Mouse (Mus musculus) embryonic facial prominence, embryonic 14.5 days (tissue): ENCODE measurements at regions not wholly inside any gene's neighbourhood (a gene's known extent, or its start where the extent isn't known, plus 50 kb on each side); places are given as distances from the start of the nearest gene placed in this dataset.
A peak's percentile ranks its signal among the peaks of the same experiment; 100 is the strongest.

Experiments used
- ATAC-seq: fragments of 200-750 bp; cut with Nextera tagmentation; 2 replicates; pipeline ENCODE4 v1.8.0; 2017; ENCODE audit warnings: low read depth, moderate number of reproducible peaks, moderate TSS enrichment
- DNase-seq: peaks from one replicate; pipeline ENCODE4 v3.0.0-alpha.2; 2015; ENCODE audit warnings: low spot score
- H3K27ac ChIP-seq: fragments of 300-500 bp; sonication (generic); replicated peaks from 2 replicates; pipeline ENCODE4 v1.5.1; 2014; ENCODE audit warnings: low read depth, mild to moderate bottlenecking, low read length, moderate library complexity
- H3K27me3 ChIP-seq: fragments of 300-500 bp; sonication (generic); replicated peaks from 2 replicates; pipeline ENCODE4 v1.6.1; 2014; ENCODE audit warnings: low read length; ENCODE audit not compliant: control insufficient read depth, insufficient read depth
- H3K36me3 ChIP-seq: fragments of 300-500 bp; sonication (generic); 2 replicates; pipeline ENCODE4 v1.6.1; 2014; ENCODE audit warnings: low read length, mixed read lengths; ENCODE audit not compliant: control insufficient read depth, insufficient read depth
- H3K4me1 ChIP-seq: fragments of 300-500 bp; sonication (generic); 2 replicates; pipeline ENCODE4 v1.6.1; 2014; ENCODE audit warnings: antibody characterized with exemption, low read length; ENCODE audit not compliant: control insufficient read depth, insufficient read depth
- H3K4me2 ChIP-seq: fragments of 300-500 bp; sonication (generic); 2 replicates; pipeline ENCODE4 v1.6.1; 2014; ENCODE audit warnings: low read depth, mild to moderate bottlenecking, low read length, moderate library complexity, mixed read lengths
- H3K4me3 ChIP-seq: fragments of 300-500 bp; sonication (generic); 2 replicates; pipeline ENCODE4 v1.5.1; 2014; ENCODE audit warnings: low read depth, mild to moderate bottlenecking, low read length
- H3K9ac ChIP-seq: fragments of 300-500 bp; sonication (generic); 2 replicates; pipeline ENCODE4 v1.6.1; 2014; ENCODE audit warnings: low read depth, mild to moderate bottlenecking, low read length, moderate library complexity, mixed read lengths
- H3K9me3 ChIP-seq: fragments of 300-500 bp; sonication (generic); 2 replicates; pipeline ENCODE4 v1.6.1; 2016; ENCODE audit warnings: low read length; ENCODE audit not compliant: control insufficient read depth
- WGBS: fragments of 180-500 bp; shearing (Covaris S2); extraction: QIAGEN DNeasy Blood & Tissue Kit; methylation state at CpG from one replicate; pipeline ENCODE4 v1.1.7; 2014; 5-methylcytosine and 5-hydroxymethylcytosine counted together

GRCm38 (mm10) chr10:117552049-117552652 is 77.1 kb upstream of the Cpm start:
- Histone ChIP-seq H3K9me3 (no peaks in the 10 kb centered on the region), H3K4me2 (no peak overlapping the region), H3K4me3 (no peak overlapping the region), H3K9ac (no peak overlapping the region), H3K36me3 (no peaks in the 10 kb centered on the region), H3K27me3 (no peaks in the 10 kb centered on the region), H3K27ac (no peak overlapping the region), H3K4me1 (peaks cover 6% of the 10 kb centered on the region; the same call in 1 of the 2 replicates)
- WGBS: 88% methylated on average over 9 of the region's 9 CpGs
- ATAC-seq: no peak
- no peak for DNase-seq

- Histone ChIP-seq H3K4me2 (no peak overlapping the region), H3K4me3 (no peak overlapping the region), H3K27me3 (no peaks in the 10 kb centered on the region), H3K4me1 (peaks cover 6% of the 10 kb centered on the region; the same call in 1 of the 2 replicates), H3K27ac (no peak overlapping the region), H3K9ac (no peak overlapping the region), H3K36me3 (no peaks in the 10 kb centered on the region), H3K9me3 (no peaks in the 10 kb centered on the region)
- WGBS: 86% methylated on average over 13 of the region's 13 CpGs
- ATAC-seq (no peak), DNase-seq (no peak)
These were observed 77.9 kb upstream of the Cpm start for GRCm38 (mm10) chr10:117551234-117552048.

DNA sequence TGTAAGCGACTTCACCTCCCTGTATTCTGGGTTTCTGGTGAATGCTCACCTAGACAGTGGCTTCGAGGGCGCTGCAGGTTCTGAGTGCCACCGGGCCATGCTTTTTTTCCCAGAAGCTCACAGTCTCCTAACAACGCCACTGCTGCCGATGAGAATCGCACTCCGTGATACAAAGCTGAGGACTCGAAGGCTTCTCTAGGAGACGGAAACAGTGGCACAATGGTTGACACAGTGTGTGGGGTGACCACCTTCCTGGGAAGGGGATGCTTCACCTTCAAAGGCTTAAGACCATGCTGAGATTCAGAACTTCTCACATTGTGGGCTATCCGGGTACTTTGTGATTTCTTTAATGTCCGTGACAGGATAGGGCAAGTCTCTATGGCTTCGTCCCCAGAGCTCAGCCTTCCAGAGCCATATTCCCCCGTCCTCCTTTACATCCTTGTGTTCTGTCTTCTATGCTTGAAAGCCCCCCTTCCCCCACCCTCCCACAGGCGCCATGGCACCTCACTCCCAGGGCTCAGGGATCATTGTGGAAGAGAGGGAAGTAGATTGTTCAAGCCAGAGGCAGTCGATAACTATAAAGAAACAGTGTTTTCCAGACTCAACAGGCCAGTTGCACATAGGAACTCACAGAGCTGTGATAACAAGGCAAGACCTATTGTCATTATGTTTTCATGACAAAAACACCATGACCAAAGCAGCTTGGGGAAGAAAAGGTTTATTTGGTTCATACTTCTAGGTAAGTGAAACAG is 79.3 kb upstream of the Cpm start:
- 93% methylated on average over 16 of the region's 16 CpGs for WGBS
- no peak for ATAC-seq

DNA sequence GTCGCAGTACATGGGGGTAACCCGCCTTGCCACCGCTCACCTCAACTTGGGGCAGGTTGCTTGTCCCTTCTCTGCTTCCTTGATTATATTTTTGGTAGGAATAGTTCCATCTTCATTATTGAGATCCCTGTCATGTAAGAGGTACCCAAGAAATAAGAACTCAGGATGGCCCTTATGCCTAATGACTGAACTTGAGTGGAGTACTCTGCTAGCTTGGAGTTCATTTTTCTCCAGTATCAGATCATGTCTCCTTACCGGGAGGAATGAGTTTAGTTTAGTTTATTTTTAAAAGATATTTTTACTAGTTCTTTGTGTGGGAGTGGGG is 79.8 kb upstream of the Cpm start:
- Histone ChIP-seq H3K4me2 (no peak overlapping the region), H3K4me3 (no peak overlapping the region), H3K9me3 (no peaks in the 10 kb centered on the region), H3K27me3 (no peaks in the 10 kb centered on the region), H3K36me3 (no peaks in the 10 kb centered on the region), H3K4me1 (peaks cover 6% of the 10 kb centered on the region; the same call in 1 of the 2 replicates), H3K27ac (no peak overlapping the region), H3K9ac (no peak overlapping the region)
- 90% methylated on average over 4 of the region's 4 CpGs for WGBS
- DNase-seq (no peak), ATAC-seq (no peak)

More for the DNA sequence above, 79.3 kb upstream of the Cpm start:
- no peak overlapping the region for H3K4me3 ChIP-seq
- H3K27ac ChIP-seq: no peak overlapping the region
- H3K36me3 ChIP-seq: no peaks in the 10 kb centered on the region
- H3K9ac ChIP-seq: no peak overlapping the region
- H3K4me1 ChIP-seq: peaks cover 6% of the 10 kb centered on the region; the same call in 1 of the 2 replicates
- H3K9me3 ChIP-seq: no peaks in the 10 kb centered on the region
- no peak overlapping the region for H3K4me2 ChIP-seq
- no peaks in the 10 kb centered on the region for H3K27me3 ChIP-seq
- DNase-seq: no peak

DNA sequence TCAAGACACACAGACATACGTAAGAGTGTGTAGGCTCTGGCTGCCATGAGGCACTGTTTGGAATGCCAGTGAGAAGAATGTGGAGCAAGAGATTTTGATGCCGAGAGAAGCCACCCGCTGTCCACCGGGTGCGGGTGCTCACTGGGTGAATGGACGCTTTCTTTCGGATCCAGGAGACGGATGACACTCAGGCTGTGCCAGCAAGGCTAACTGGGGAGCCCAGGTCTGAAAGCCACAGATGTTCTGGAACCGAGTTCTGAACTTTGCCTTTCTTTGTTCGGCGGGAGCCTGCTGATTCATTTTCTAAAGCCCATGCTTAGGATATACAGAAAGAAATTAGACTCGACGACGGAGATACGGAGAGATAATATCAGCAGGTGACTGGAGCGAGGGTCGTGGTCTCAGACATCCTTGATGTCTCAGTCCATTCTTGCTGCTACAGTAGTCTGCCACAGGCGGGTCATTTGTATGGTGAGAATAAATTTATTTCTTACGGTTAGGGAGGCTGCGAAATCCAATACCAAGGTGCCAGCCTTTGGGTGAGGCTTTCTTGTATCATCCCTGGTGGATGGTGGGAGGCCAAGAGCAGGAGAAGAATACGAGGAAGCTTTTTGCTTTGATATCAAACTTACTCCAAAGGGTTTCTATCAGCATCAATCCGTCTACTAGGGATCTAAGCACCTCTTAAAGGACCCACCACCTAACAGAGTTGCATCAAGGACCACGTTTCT is 80.4 kb upstream of the Cpm start:
- 89% methylated on average over 23 of the region's 23 CpGs for WGBS
- no peak for ATAC-seq
- Histone ChIP-seq H3K9ac (no peak overlapping the region), H3K27me3 (no peaks in the 10 kb centered on the region), H3K4me2 (no peak overlapping the region), H3K36me3 (no peaks in the 10 kb centered on the region), H3K4me3 (no peak overlapping the region), H3K4me1 (peaks cover 6% of the 10 kb centered on the region; the same call in 1 of the 2 replicates), H3K9me3 (no peaks in the 10 kb centered on the region), H3K27ac (no peak overlapping the region)
- no peak for DNase-seq

DNA sequence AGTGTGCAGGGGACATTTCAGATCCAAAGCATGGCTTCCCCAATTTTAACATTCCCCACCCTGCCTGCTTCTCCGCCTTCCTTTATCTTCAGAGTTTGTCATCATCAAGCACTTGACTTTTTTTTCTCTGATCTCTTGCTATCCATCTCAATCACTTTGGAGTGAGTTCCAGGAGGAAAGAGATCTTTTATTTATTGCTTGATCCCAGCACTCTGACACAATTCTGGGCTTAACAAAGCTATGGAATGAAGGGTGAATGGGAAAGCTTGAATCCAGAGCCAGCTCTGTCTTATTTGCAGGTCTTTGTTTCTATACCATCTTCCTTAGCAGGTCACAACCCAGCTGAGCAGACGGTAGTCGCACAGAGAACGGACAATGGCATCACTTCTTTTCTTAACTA is 81.0 kb upstream of the Cpm start:
- ATAC-seq (no peak), DNase-seq (no peak)
- H3K9me3 ChIP-seq: no peaks in the 10 kb centered on the region
- no peak overlapping the region for H3K4me3 ChIP-seq
- 93% methylated on average over 4 of the region's 4 CpGs for WGBS
- no peaks in the 10 kb centered on the region for H3K36me3 ChIP-seq
- H3K9ac ChIP-seq: no peak overlapping the region
- no peaks in the 10 kb centered on the region for H3K27me3 ChIP-seq
- H3K27ac ChIP-seq: no peak overlapping the region
- no peak overlapping the region for H3K4me2 ChIP-seq
- peaks cover 6% of the 10 kb centered on the region; the same call in 1 of the 2 replicates for H3K4me1 ChIP-seq

DNA sequence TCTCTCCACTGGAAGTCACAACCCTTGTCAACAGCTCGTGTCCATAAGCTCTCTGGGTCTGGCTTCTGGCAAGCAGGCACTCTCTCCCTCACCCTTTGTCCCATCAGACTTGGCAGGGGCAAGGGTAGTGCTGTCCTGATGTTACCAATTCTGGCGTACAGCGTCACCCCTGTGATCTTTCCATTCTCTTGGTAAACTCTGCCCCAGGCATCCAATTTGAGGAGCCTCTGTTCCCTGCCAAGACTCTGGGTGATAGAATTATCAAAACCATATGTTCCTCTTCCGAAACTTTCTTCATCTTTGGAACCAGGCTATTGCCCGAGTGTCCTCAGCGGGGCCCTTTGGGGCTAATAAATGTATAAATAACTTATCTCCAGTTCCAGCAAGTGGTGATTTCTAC is 82.0 kb upstream of the Cpm start:
- Histone ChIP-seq H3K4me3 (no peak overlapping the region), H3K9ac (no peak overlapping the region), H3K9me3 (no peaks in the 10 kb centered on the region), H3K27me3 (no peaks in the 10 kb centered on the region), H3K27ac (no peak overlapping the region), H3K4me1 (peaks cover 4% of the 10 kb centered on the region; the same call in 1 of the 2 replicates), H3K4me2 (no peak overlapping the region), H3K36me3 (no peaks in the 10 kb centered on the region)
- DNase-seq: peak; percentile 58
- 42% methylated on average over 6 of the region's 6 CpGs for WGBS
- no peak for ATAC-seq

DNA sequence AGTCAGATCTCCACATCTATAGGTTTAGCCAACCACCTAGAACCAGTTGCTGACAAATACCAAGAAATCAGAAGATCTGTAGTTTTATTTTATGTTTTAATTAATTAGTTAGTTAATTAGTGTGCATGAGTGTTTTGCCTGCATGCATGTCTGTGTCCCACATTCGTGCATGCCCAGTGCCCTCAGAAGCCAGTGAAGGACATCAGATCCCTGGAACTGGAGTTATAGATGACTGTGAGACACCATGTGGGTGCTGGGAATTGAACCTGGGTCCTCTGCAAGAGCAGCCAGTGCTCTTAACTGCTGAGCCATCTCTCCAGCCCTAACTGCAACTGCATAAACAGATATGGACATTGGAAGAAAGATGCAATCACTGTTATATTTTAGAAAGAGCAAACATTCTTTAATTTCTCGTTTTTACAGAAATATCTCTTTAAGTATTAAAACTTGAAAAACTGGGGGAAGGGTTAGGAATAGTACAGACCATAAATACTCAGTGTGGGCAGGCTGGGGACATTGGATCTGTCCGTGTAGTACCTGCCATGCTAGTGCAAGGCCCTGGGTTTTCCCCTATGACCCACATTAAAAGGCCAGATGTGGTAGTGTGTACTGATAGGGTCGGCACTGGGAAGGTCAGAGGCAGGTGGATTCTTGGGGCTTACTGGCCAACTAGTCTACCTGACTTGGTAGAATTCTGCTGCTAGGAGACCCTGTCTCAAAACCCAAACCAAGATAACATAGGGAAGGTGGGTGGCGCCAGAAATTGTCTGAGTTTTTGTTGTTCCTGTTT is 83.3 kb upstream of the Cpm start:
- no peaks in the 10 kb centered on the region for H3K9me3 ChIP-seq
- H3K27me3 ChIP-seq: no peaks in the 10 kb centered on the region
- 84% methylated on average over 5 of the region's 5 CpGs for WGBS
- no peak for ATAC-seq
- DNase-seq: no peak
- no peak overlapping the region for H3K9ac ChIP-seq
- no peak overlapping the region for H3K4me3 ChIP-seq
- H3K4me1 ChIP-seq: peaks cover 3% of the 10 kb centered on the region; the same call in 1 of the 2 replicates
- no peak overlapping the region for H3K4me2 ChIP-seq
- no peak overlapping the region for H3K27ac ChIP-seq
- H3K36me3 ChIP-seq: no peaks in the 10 kb centered on the region
